Mouse (Mus musculus): ENCODE measurements at regions not wholly inside any gene's neighbourhood (a gene's known extent, or its start where the extent isn't known, plus 50 kb on each side); places are given as distances from the start of the nearest gene placed in this dataset.

- peak; percentile 26 for DNase-seq (ENCODE audit: low spot score)
These were observed 111.1 kb downstream of the Ccdc71l start for GRCm38 (mm10) chr12:32489415-32490139.

- DNase-seq (ENCODE audit: low spot score) = no peak
These were observed 125.7 kb downstream of the Ccdc71l start for GRCm38 (mm10) chr12:32504196-32504595.

GRCm38 (mm10) chr12:32508671-32509070 lies 130.2 kb downstream of the Ccdc71l start:
- DNase-seq (ENCODE audit: low spot score) = no peak

GRCm38 (mm10) chr12:32525586-32525985 lies 147.1 kb downstream of the Ccdc71l start:
- DNase-seq (ENCODE audit: low spot score) = no peak

- DNase-seq (ENCODE audit: low spot score) = no peak
These were observed 152.7 kb downstream of the Ccdc71l start for GRCm38 (mm10) chr12:32531216-32531615.

- DNase-seq (ENCODE audit: low spot score) = peak; percentile 64
These were observed 155.1 kb downstream of the Ccdc71l start for GRCm38 (mm10) chr12:32533641-32534040.

- no peak for DNase-seq (ENCODE audit: low spot score)
These were observed 167.0 kb downstream of the Ccdc71l start for GRCm38 (mm10) chr12:32545466-32545865.

- DNase-seq (ENCODE audit: low spot score) = no peak
These were observed 167.9 kb downstream of the Ccdc71l start for GRCm38 (mm10) chr12:32546356-32546755.

- no peak for DNase-seq (ENCODE audit: low spot score)
These were observed 175.3 kb downstream of the Ccdc71l start for GRCm38 (mm10) chr12:32553793-32554192.

GRCm38 (mm10) chr12:32567777-32568176 lies 189.3 kb downstream of the Ccdc71l start:
- DNase-seq (ENCODE audit: low spot score) = peak; percentile 22

GRCm38 (mm10) chr12:32581304-32581703 lies 202.8 kb downstream of the Ccdc71l start:
- no peak for DNase-seq (ENCODE audit: low spot score)

- peak; percentile 67 for DNase-seq (ENCODE audit: low spot score)
These were observed 217.1 kb upstream of the Nampt start for GRCm38 (mm10) chr12:32602131-32602815.

GRCm38 (mm10) chr12:32605353-32605752 lies 214.0 kb upstream of the Nampt start:
- peak; percentile 76 for DNase-seq (ENCODE audit: low spot score)

- peak; percentile 66 for DNase-seq (ENCODE audit: low spot score)
These were observed 204.3 kb upstream of the Nampt start for GRCm38 (mm10) chr12:32615000-32615399.

- peak; percentile 98 for DNase-seq (ENCODE audit: low spot score)
These were observed 203.3 kb upstream of the Nampt start for GRCm38 (mm10) chr12:32616086-32616485.

- DNase-seq (ENCODE audit: low spot score) = peak; percentile 48
These were observed 202.3 kb upstream of the Nampt start for GRCm38 (mm10) chr12:32617031-32617430.

- DNase-seq (ENCODE audit: low spot score) = no peak
These were observed 199.5 kb upstream of the Nampt start for GRCm38 (mm10) chr12:32619830-32620229.

GRCm38 (mm10) chr12:32621739-32622138 lies 197.6 kb upstream of the Nampt start:
- peak; percentile 22 for DNase-seq (ENCODE audit: low spot score)

GRCm38 (mm10) chr12:32628552-32628951 lies 190.8 kb upstream of the Nampt start:
- DNase-seq (ENCODE audit: low spot score) = no peak

- peak; percentile 67 for DNase-seq (ENCODE audit: low spot score)
These were observed 186.4 kb upstream of the Nampt start for GRCm38 (mm10) chr12:32632935-32633334.

- no peak for DNase-seq (ENCODE audit: low spot score)
These were observed 184.3 kb upstream of the Nampt start for GRCm38 (mm10) chr12:32635055-32635454.

GRCm38 (mm10) chr12:32637400-32638100 lies 181.8 kb upstream of the Nampt start:
- DNase-seq (ENCODE audit: low spot score) = peak; percentile 83

GRCm38 (mm10) chr12:32640591-32640990 lies 178.8 kb upstream of the Nampt start:
- no peak for DNase-seq (ENCODE audit: low spot score)

Measured in adipocyte (in vitro differentiated cells).